Mouse (Mus musculus) heart, embryonic 16.5 days (tissue): ENCODE measurements around the gene Tnfaip2. TPM values are rescaled to one million over a fixed set of nuclear protein-coding genes. Genes with fewer than 3 reads are reported as not detected.

Experiments used
- ATAC-seq: fragments of 200-750 bp; cut with Nextera tagmentation; replicated peaks from 2 replicates; pipeline ENCODE4 v1.8.0; 2017; ENCODE audit warnings: moderate number of reproducible peaks; ENCODE audit not compliant: insufficient read depth, low FRiP score; ENCODE audit errors: extremely low read depth
- H3K27ac ChIP-seq: fragments of 300-500 bp; sonication (generic); 2 replicates; pipeline ENCODE4 v1.5.1; 2014; ENCODE audit warnings: mild to moderate bottlenecking, low read length, control low read depth, moderate library complexity
- H3K27me3 ChIP-seq: fragments of 300-500 bp; sonication (generic); 2 replicates; pipeline ENCODE4 v1.6.1; 2014; ENCODE audit warnings: low read length, mixed read lengths; ENCODE audit not compliant: control insufficient read depth, insufficient read depth
- H3K36me3 ChIP-seq: fragments of 300-500 bp; sonication (generic); 2 replicates; pipeline ENCODE4 v1.6.1; 2014; ENCODE audit not compliant: control insufficient read depth, insufficient read depth
- H3K4me1 ChIP-seq: fragments of 300-500 bp; sonication (generic); 2 replicates; pipeline ENCODE4 v1.6.1; 2014; ENCODE audit warnings: low read length, mixed read lengths; ENCODE audit not compliant: control insufficient read depth, insufficient read depth
- H3K4me2 ChIP-seq: fragments of 300-500 bp; sonication (generic); 2 replicates; pipeline ENCODE4 v1.6.1; 2014; ENCODE audit warnings: low read depth, mild to moderate bottlenecking, control low read depth, low read length
- H3K4me3 ChIP-seq: fragments of 300-500 bp; sonication (generic); 2 replicates; pipeline ENCODE4 v1.5.1; 2014; ENCODE audit warnings: mild to moderate bottlenecking, control low read depth, low read length
- H3K9ac ChIP-seq: fragments of 300-500 bp; sonication (generic); 2 replicates; pipeline ENCODE4 v1.6.1; 2014; ENCODE audit warnings: low read length, control low read depth
- H3K9me3 ChIP-seq: fragments of 300-500 bp; sonication (generic); replicated peaks from 2 replicates; pipeline ENCODE4 v1.6.1; 2016; ENCODE audit warnings: low read length; ENCODE audit not compliant: control insufficient read depth
- WGBS: fragments of 180-500 bp; shearing (Covaris S2); extraction: QIAGEN DNeasy Blood & Tissue Kit; methylation state at CpG from one replicate; pipeline ENCODE4 v1.1.7; 2014; 5-methylcytosine and 5-hydroxymethylcytosine counted together
- polyA plus RNA-seq: library from polyadenylated mRNA; unstranded; fragments of >200 nt; fragmentation: Nextera tagmentation; extraction: Ambion mirVana; gene quantifications from 2 replicates; pipeline ENCODE4 v1.2.1, GENCODE M21; 2015

Gene Tnfaip2
- polyA plus RNA-seq, 1 experiment from 2014 or later: 3.2 TPM

GRCm38 (mm10) chr12:111440701-111441373 lies 1.4 kb upstream of the Tnfaip2 start:
- Histone ChIP-seq H3K4me3 (no peak overlapping the region), H3K36me3 (no peaks in the 10 kb centered on the region), H3K27ac (no peak overlapping the region), H3K4me1 (peaks cover 17% of the 10 kb centered on the region), H3K9me3 (no peaks in the 10 kb centered on the region), H3K4me2 (no peak overlapping the region), H3K27me3 (peaks cover 47% of the 10 kb centered on the region), H3K9ac (no peak overlapping the region)
- WGBS: 88% methylated on average over 9 of the region's 9 CpGs
- no peak for ATAC-seq

DNA sequence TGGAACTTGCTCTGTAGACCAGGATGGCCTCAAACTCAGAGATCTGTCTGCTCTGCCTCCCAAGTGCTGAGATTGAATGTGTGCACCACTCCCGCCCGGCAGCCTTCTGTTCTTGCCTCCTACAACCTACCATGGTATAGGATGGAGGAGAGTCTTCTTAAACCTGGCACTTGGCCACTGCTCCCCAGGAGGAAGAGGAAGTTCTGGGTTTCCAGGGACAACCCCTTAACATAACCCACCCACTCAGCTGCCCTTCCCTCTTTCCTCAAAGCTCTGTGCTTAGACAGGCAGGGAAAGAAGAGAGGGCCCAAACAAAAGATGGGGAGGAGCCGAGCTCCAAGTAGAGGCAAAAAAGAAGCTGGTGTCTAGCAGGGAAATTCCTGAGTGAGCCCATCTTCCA lies 746 bp upstream of the Tnfaip2 start:
- Histone ChIP-seq H3K27ac (no peak overlapping the region), H3K4me3 (no peak overlapping the region), H3K4me1 (peaks cover 15% of the 10 kb centered on the region), H3K9me3 (no peaks in the 10 kb centered on the region), H3K36me3 (no peaks in the 10 kb centered on the region), H3K9ac (no peak overlapping the region), H3K4me2 (no peak overlapping the region), H3K27me3 (peaks cover 50% of the 10 kb centered on the region)
- WGBS: 69% methylated on average over 3 of the region's 3 CpGs
- ATAC-seq: no peak

GRCm38 (mm10) chr12:111443011-111443870 lies 972 bp downstream of the Tnfaip2 start:
- ATAC-seq: no peak
- H3K36me3 ChIP-seq: no peaks in the 10 kb centered on the region
- peak overlapping the region; percentile 32; the same call in 1 of the 2 replicates for H3K27ac ChIP-seq
- peak overlapping the region; percentile 86 for H3K4me2 ChIP-seq
- 31% methylated on average over 15 of the region's 15 CpGs for WGBS
- H3K9ac ChIP-seq: peak overlapping the region; percentile 71
- peaks cover 17% of the 10 kb centered on the region for H3K4me1 ChIP-seq
- H3K27me3 ChIP-seq: peaks cover 61% of the 10 kb centered on the region
- peak overlapping the region; percentile 59 for H3K4me3 ChIP-seq
- no peaks in the 10 kb centered on the region for H3K9me3 ChIP-seq

DNA sequence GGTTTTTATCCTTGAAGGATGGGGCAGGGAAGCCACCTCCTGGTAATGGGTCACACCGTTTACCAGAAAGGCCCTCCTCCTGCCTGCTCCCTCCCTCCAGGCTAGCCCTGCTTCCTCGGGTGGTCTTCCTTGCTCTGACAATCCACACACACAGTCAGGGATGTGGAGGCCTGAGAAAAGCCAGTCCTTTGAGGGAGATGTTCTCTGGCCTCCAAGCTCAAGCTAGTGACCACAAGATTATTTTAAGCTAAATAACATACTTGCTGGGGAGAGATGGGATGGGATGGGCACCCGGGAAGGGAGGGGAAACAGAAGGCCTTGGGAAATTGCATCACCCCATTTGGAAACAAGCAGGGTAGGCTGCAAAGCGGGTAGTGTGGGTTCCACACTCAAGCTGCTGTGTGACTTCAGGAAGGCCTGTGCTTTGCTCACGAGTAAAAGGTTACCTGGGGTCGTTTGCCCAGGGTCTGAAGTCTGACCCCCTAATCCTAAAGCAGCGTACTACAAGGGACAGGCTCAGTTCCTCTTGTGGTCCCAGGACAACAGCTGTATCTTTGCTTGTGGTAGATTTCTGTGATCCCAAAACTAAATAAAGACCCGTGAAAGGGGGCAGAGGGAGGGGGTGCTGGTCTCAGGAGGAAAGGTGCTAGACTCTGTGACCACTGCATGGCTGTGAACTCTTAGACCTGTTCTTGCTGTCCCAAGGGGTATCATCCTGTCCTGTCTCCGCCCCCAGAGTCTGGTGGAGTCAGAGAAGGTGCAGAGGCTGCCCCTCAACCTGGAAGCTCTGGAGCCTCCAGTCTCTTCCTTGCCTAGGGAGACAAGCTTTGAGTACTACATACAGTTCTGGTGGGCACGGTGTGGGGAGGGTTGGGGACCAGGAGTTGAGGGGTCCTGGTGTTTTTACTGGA lies 1.9 kb downstream of the Tnfaip2 start:
- Histone ChIP-seq H3K4me2 (no peak overlapping the region), H3K9ac (no peak overlapping the region), H3K27me3 (peaks cover 70% of the 10 kb centered on the region), H3K4me1 (peaks cover 17% of the 10 kb centered on the region), H3K9me3 (no peaks in the 10 kb centered on the region), H3K36me3 (no peaks in the 10 kb centered on the region), H3K27ac (no peak overlapping the region), H3K4me3 (no peak overlapping the region)
- no peak for ATAC-seq
- WGBS: 47% methylated on average over 10 of the region's 10 CpGs

GRCm38 (mm10) chr12:111445161-111445889 lies 3.1 kb downstream of the Tnfaip2 start:
- no peaks in the 10 kb centered on the region for H3K9me3 ChIP-seq
- H3K4me1 ChIP-seq: peaks cover 26% of the 10 kb centered on the region
- H3K36me3 ChIP-seq: no peaks in the 10 kb centered on the region
- peaks cover 68% of the 10 kb centered on the region for H3K27me3 ChIP-seq
- peak overlapping the region; percentile 21 for H3K4me3 ChIP-seq
- peak overlapping the region; percentile 33 for H3K4me2 ChIP-seq
- 11% methylated on average over 43 of the region's 52 CpGs for WGBS
- H3K9ac ChIP-seq: no peak overlapping the region
- H3K27ac ChIP-seq: no peak overlapping the region
- no peak for ATAC-seq

- H3K4me1 ChIP-seq: peaks cover 27% of the 10 kb centered on the region
- peak overlapping the region; percentile 33 for H3K4me2 ChIP-seq
- no peak for ATAC-seq
- H3K36me3 ChIP-seq: no peaks in the 10 kb centered on the region
- no peaks in the 10 kb centered on the region for H3K9me3 ChIP-seq
- no peak overlapping the region for H3K9ac ChIP-seq
- H3K27ac ChIP-seq: no peak overlapping the region
- 19% methylated on average over 27 of the region's 27 CpGs for WGBS
- peak overlapping the region; percentile 21 for H3K4me3 ChIP-seq
- H3K27me3 ChIP-seq: peaks cover 71% of the 10 kb centered on the region
Observed at GRCm38 (mm10) chr12:111445890-111446613, 3.8 kb downstream of the Tnfaip2 start.

- no peak overlapping the region for H3K9ac ChIP-seq
- peaks cover 27% of the 10 kb centered on the region for H3K4me1 ChIP-seq
- no peak for ATAC-seq
- no peak overlapping the region for H3K4me2 ChIP-seq
- H3K4me3 ChIP-seq: no peak overlapping the region
- 52% methylated on average over 5 of the region's 5 CpGs for WGBS
- H3K36me3 ChIP-seq: no peaks in the 10 kb centered on the region
- no peaks in the 10 kb centered on the region for H3K9me3 ChIP-seq
- no peak overlapping the region for H3K27ac ChIP-seq
- H3K27me3 ChIP-seq: peaks cover 76% of the 10 kb centered on the region
Observed at GRCm38 (mm10) chr12:111446745-111447144, 4.5 kb downstream of the Tnfaip2 start.

- WGBS: 48% methylated on average over 9 of the region's 9 CpGs
Observed at GRCm38 (mm10) chr12:111447350-111447749, 5.1 kb downstream of the Tnfaip2 start.

More at GRCm38 (mm10) chr12:111447350-111447749, 5.1 kb downstream of the Tnfaip2 start:
- Histone ChIP-seq H3K4me2 (no peak overlapping the region), H3K36me3 (no peaks in the 10 kb centered on the region), H3K9ac (no peak overlapping the region), H3K27ac (no peak overlapping the region), H3K27me3 (peaks cover 78% of the 10 kb centered on the region), H3K4me3 (no peak overlapping the region), H3K9me3 (no peaks in the 10 kb centered on the region), H3K4me1 (peaks cover 24% of the 10 kb centered on the region)
- no peak for ATAC-seq
